Mouse (Mus musculus) lung, postnatal 14 days (tissue): ENCODE data around the gene Phlpp2.

Source experiments
- DNase-seq: peaks from one replicate; pipeline ENCODE4 v3.0.0; 2021

Phlpp2 gene

GRCm38 (mm10) chr8:109903909-109904469, 35.6 kb downstream of the Phlpp2 start:
- no peak for DNase-seq

GRCm38 (mm10) chr8:109904928-109905668, 36.8 kb downstream of the Phlpp2 start:
- no peak for DNase-seq

GRCm38 (mm10) chr8:109906907-109907306, 38.6 kb downstream of the Phlpp2 start:
- no peak for DNase-seq

GRCm38 (mm10) chr8:109907376-109907775, 39.0 kb downstream of the Phlpp2 start:
- no peak for DNase-seq

GRCm38 (mm10) chr8:109917277-109917676, 48.9 kb downstream of the Phlpp2 start:
- DNase-seq, result peak; percentile 58

GRCm38 (mm10) chr8:109920406-109921390, 52.4 kb downstream of the Phlpp2 start:
- DNase-seq, result no peak

- DNase-seq, result no peak
These were observed 73.4 kb downstream of the Phlpp2 start for GRCm38 (mm10) chr8:109941606-109942360.

GRCm38 (mm10) chr8:109945153-109945632, 76.9 kb downstream of the Phlpp2 start:
- DNase-seq, result no peak

- DNase-seq, result no peak
These were observed 77.4 kb downstream of the Phlpp2 start for GRCm38 (mm10) chr8:109945694-109946093.

- DNase-seq, result no peak
These were observed 77.9 kb downstream of the Phlpp2 start for GRCm38 (mm10) chr8:109946272-109946671.

GRCm38 (mm10) chr8:109947447-109948284, 79.3 kb downstream of the Phlpp2 start:
- DNase-seq, result peak; percentile 37

GRCm38 (mm10) chr8:109948285-109948564, 79.9 kb downstream of the Phlpp2 start:
- DNase-seq, result no peak

- DNase-seq, result no peak
These were observed 83.8 kb downstream of the Phlpp2 start for GRCm38 (mm10) chr8:109952171-109952570.

- DNase-seq, result no peak
These were observed 86.2 kb downstream of the Phlpp2 start for GRCm38 (mm10) chr8:109954486-109954948.

GRCm38 (mm10) chr8:109957167-109958028, 89.1 kb downstream of the Phlpp2 start:
- no peak for DNase-seq

GRCm38 (mm10) chr8:109958036-109958655, 89.8 kb downstream of the Phlpp2 start:
- no peak for DNase-seq

GRCm38 (mm10) chr8:109959112-109959511, 90.8 kb downstream of the Phlpp2 start:
- DNase-seq, result no peak

- peak; percentile 80 for DNase-seq
These were observed 93.5 kb downstream of the Phlpp2 start, which contains the start of gene Marveld3 for GRCm38 (mm10) chr8:109961693-109962367. TSS of gene Marveld3 (minus strand) at chr8:109962203.

- no peak for DNase-seq
These were observed 94.6 kb downstream of the Phlpp2 start for GRCm38 (mm10) chr8:109962896-109963295.
